ENCODE assay signal across 8 mouse cellular contexts in genomic region chr6:39515739-39516131, GRCm38 (mm10). TPM values are rescaled to one million over a fixed set of nuclear protein-coding genes. Genes with fewer than 3 reads are reported as not detected.
DNase-seq lines count a peak whose midpoint lies in the region; ATAC-seq and TF ChIP-seq lines count a peak whose summit lies in the region.

No protein-coding gene starts in this region.

- TF ChIP-seq POLR2A in cortical plate, adult 2 months (IDR thresholded peaks at IDR 0.05; ENCODE audit: extremely low read depth, insufficient read depth, low read length) = no peak

- peak; percentile 88 for ATAC-seq in kidney, embryonic 16.5 days (ENCODE audit: low FRiP score, low TSS enrichment)
- no peak for ATAC-seq in heart, embryonic 11.5 days (replicated peaks; ENCODE audit: insufficient number of reproducible peaks, low FRiP score, low TSS enrichment)
- ATAC-seq in liver, embryonic 12.5 days = no peak

- no peak overlapping the region for H3K4me3 ChIP-seq in kidney, embryonic 16.5 days (ENCODE audit: low read length)
- H3K4me3 ChIP-seq in cortical plate, adult 2 months (ENCODE audit: insufficient read depth, low read length) = no peak overlapping the region
- H3K4me3 ChIP-seq in heart, embryonic 11.5 days (ENCODE audit: low read depth, low read length) = no peak overlapping the region
- no peak overlapping the region for H3K4me3 ChIP-seq in liver, embryonic 12.5 days

- H3K4me1 ChIP-seq in kidney, embryonic 16.5 days (ENCODE audit: insufficient read depth, low read length) = peaks cover 22% of the 10 kb centered on the region
- H3K4me1 ChIP-seq in cortical plate, adult 2 months (ENCODE audit: control insufficient read depth, insufficient read depth, low read length) = peaks cover 3% of the 10 kb centered on the region; the same call in 1 of the 2 replicates
- H3K4me1 ChIP-seq in heart, embryonic 11.5 days (ENCODE audit: control insufficient read depth, insufficient read depth, low read length) = peaks cover 13% of the 10 kb centered on the region
- no peaks in the 10 kb centered on the region for H3K4me1 ChIP-seq in liver, embryonic 12.5 days

- peak overlapping the region; percentile 20; the same call in 1 of the 2 replicates for H3K4me2 ChIP-seq in kidney, embryonic 16.5 days (replicated peaks; ENCODE audit: low read depth, low read length)
- peak overlapping the region; percentile 35 for H3K4me2 ChIP-seq in heart, embryonic 11.5 days
- no peak overlapping the region for H3K4me2 ChIP-seq in liver, embryonic 12.5 days

- H3K27ac ChIP-seq in kidney, embryonic 16.5 days (ENCODE audit: low read length) = peak overlapping the region; percentile 85
- H3K27ac ChIP-seq in cortical plate, adult 2 months (ENCODE audit: insufficient read depth, low read length) = 0 out of 2 replicates have a peak overlapping the region, but pooled peaks have one; percentile 32
- peak overlapping the region; percentile 87 for H3K27ac ChIP-seq in heart, embryonic 11.5 days (ENCODE audit: low read depth, low read length)
- H3K27ac ChIP-seq in liver, embryonic 12.5 days = peak overlapping the region; percentile 10; the same call in 1 of the 2 replicates

- WGBS in kidney, embryonic 16.5 days = 18% methylated on average over 6 of the region's 6 CpGs
- WGBS in heart, embryonic 11.5 days (ENCODE audit: insufficient replicate concordance) = 29% methylated on average over 6 of the region's 6 CpGs
- 31% methylated on average over 6 of the region's 6 CpGs for WGBS in liver, embryonic 12.5 days (ENCODE audit: insufficient replicate concordance)

- peaks cover 23% of the 10 kb centered on the region for H3K36me3 ChIP-seq in kidney, embryonic 16.5 days (ENCODE audit: insufficient read depth, low read length)
- peaks cover 16% of the 10 kb centered on the region for H3K36me3 ChIP-seq in heart, embryonic 11.5 days (ENCODE audit: control insufficient read depth, insufficient read depth, low read length)
- peaks cover 9% of the 10 kb centered on the region; the same call in 1 of the 2 replicates for H3K36me3 ChIP-seq in liver, embryonic 12.5 days

- no peaks in the 10 kb centered on the region for H3K27me3 ChIP-seq in kidney, embryonic 16.5 days (ENCODE audit: insufficient read depth, low read length)
- no peaks in the 10 kb centered on the region for H3K27me3 ChIP-seq in heart, embryonic 11.5 days (ENCODE audit: control insufficient read depth, insufficient read depth, low read length)
- no peaks in the 10 kb centered on the region for H3K27me3 ChIP-seq in liver, embryonic 12.5 days (replicated peaks)

- no peak for DNase-seq in kidney, postnatal 25 days
- DNase-seq in testis, postnatal 10 days (ENCODE audit: low spot score) = peak; percentile 53
- no peak for DNase-seq in thymus, adult 18-20 months
- DNase-seq in cerebellum, adult 18-20 months = no peak

- TF ChIP-seq CTCF in cortical plate, adult 2 months (IDR thresholded peaks at IDR 0.05; ENCODE audit: extremely low read depth, insufficient read depth, low read length) = no peak

- H3K9me3 ChIP-seq in kidney, embryonic 16.5 days (ENCODE audit: low read length) = peaks cover 7% of the 10 kb centered on the region
- peaks cover 5% of the 10 kb centered on the region; the same call in 1 of the 2 replicates for H3K9me3 ChIP-seq in heart, embryonic 11.5 days (replicated peaks; ENCODE audit: control insufficient read depth, low read length)
- no peaks in the 10 kb centered on the region for H3K9me3 ChIP-seq in liver, embryonic 12.5 days (replicated peaks)

- H3K9ac ChIP-seq in kidney, embryonic 16.5 days (replicated peaks; ENCODE audit: low read length) = 0 out of 2 replicates have a peak overlapping the region, but pooled peaks have one; percentile 2
- 0 out of 2 replicates have a peak overlapping the region, but pooled peaks have one; percentile 0 for H3K9ac ChIP-seq in heart, embryonic 11.5 days (ENCODE audit: low read depth, low read length)
- H3K9ac ChIP-seq in liver, embryonic 12.5 days = no peak overlapping the region

RNA-seq across cellular contexts. Expression of gene Dennd2a, which starts 41.9 kb away (rescaled TPM):
- polyA plus RNA-seq in kidney, embryonic 16.5 days (2015; fragmentation: Nextera tagmentation; extraction: Ambion mirVana) = 20.6 and 20.9 TPM in 2 replicates
- polyA plus RNA-seq in cortical plate, adult 2 months (2012; rRNA removed) = 13.1 and 14.0 TPM in 2 replicates
- polyA plus RNA-seq in heart, embryonic 11.5 days (2014; fragmentation: Nextera tagmentation; extraction: Ambion mirVana) = 21.5 and 24.8 TPM in 2 replicates
- 4.6 and 5.0 TPM in 2 replicates for polyA plus RNA-seq in liver, embryonic 12.5 days (2016; fragmentation: Nextera tagmentation; extraction: Ambion mirVana)

RNA-seq across cellular contexts. Expression of gene Adck2, which starts 57.9 kb away (rescaled TPM):
- 31.7 and 32.8 TPM in 2 replicates for polyA plus RNA-seq in kidney, embryonic 16.5 days (2015; fragmentation: Nextera tagmentation; extraction: Ambion mirVana)
- 26.2 and 26.4 TPM in 2 replicates for polyA plus RNA-seq in cortical plate, adult 2 months (2012; rRNA removed)
- polyA plus RNA-seq in heart, embryonic 11.5 days (2014; fragmentation: Nextera tagmentation; extraction: Ambion mirVana) = 14.9 and 18.6 TPM in 2 replicates
- polyA plus RNA-seq in liver, embryonic 12.5 days (2016; fragmentation: Nextera tagmentation; extraction: Ambion mirVana) = 11.9 and 13.1 TPM in 2 replicates

Comparison
In these comparisons a context has a peak if more than half of its experiments do, and no peak if none do; other contexts are left out.
1. H3K27ac ChIP-seq: peak in every context shown above with its lines; median percentile 87 in heart, embryonic 11.5 days; 85 in kidney, embryonic 16.5 days; 32 in cortical plate, adult 2 months; 10 in liver, embryonic 12.5 days.